Mouse (Mus musculus) kidney, postnatal 25 days (tissue): ENCODE data around the gene Tcta.

Experiments
- DNase-seq, 2 experiments: peaks; one replicate each; pipeline ENCODE4 v3.0.0; 2021; ENCODE audit warnings: mixed read lengths in 2 of 2

Gene Tcta

GRCm38 (mm10) chr9:108267691-108268090 lies 38.3 kb downstream of the Tcta start:
- DNase-seq = peak; percentile 29 to 47

- DNase-seq = no peak
Observed at GRCm38 (mm10) chr9:108266261-108266935, 39.6 kb downstream of the Tcta start.

- peak; percentile 69 to 78 for DNase-seq
Observed at GRCm38 (mm10) chr9:108264191-108264921, 41.6 kb downstream of the Tcta start.

- DNase-seq = peak; percentile 100
Observed at GRCm38 (mm10) chr9:108263690-108264190, 42.2 kb downstream of the Tcta start, which contains the start of gene Dag1. Gene Dag1, minus strand, starts transcription at chr9:108263958.

GRCm38 (mm10) chr9:108263131-108263681 lies 42.8 kb downstream of the Tcta start:
- DNase-seq = peak; percentile 72 to 90

- peak in 1 of 2 experiments; percentile 9 for DNase-seq
Observed at GRCm38 (mm10) chr9:108262494-108263049, 43.4 kb downstream of the Tcta start.

- DNase-seq = no peak
Observed at GRCm38 (mm10) chr9:108261865-108262264, 44.1 kb downstream of the Tcta start.

GRCm38 (mm10) chr9:108260526-108260925 lies 45.4 kb downstream of the Tcta start:
- peak in 1 of 2 experiments; percentile 5 for DNase-seq
